10 mouse cellular contexts compared by ENCODE assay signal in the genomic region with DNA sequence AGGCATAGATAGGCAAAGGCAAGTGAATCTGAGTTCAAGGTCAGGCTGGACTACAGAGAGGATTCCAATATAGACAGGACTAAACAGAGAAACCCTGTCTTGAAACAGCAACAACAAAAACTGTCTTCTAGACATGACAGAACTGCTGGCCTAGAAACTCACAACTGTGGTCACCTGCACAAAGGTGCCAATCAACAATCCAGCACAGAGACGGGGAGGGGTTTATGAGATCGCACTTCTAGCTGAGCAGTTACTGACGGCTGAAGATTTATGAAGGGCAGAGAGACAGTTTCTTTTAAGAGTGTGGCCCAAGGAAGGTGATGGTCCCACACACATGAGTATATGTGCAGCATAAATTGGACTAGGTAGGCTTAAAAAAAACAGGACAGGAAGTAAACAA. TPM values are rescaled to one million over a fixed set of nuclear protein-coding genes. Genes with fewer than 3 reads are reported as not detected.
DNase-seq lines count a peak whose midpoint lies in the region; ATAC-seq and TF ChIP-seq lines count a peak whose summit lies in the region.
"Had no signal": no experiment of that assay in that cellular context is flagged by ENCODE, and none has a peak within 500 bp of the region (broad histone marks: within the 10 kb centered on the region; RNA-seq: fewer than 3 reads in every experiment).

No protein-coding gene starts in this region.

- peak; percentile 26 for DNase-seq in kidney, adult 2 months
- no peak for DNase-seq in kidney, adult 18-20 months
- peak; percentile 37 for DNase-seq in T-cell, adult 2 months (ENCODE audit: low spot score)
- no peak for DNase-seq in gastrocnemius, adult 18-20 months (ENCODE audit: low spot score)
- no peak for DNase-seq in left cerebral cortex, adult 11 months (ENCODE audit: low spot score)
- DNase-seq in cerebellum, adult 11 months: no peak
- DNase-seq: lung, postnatal 36 days; thymus, adult 18-20 months had no signal

- H3K9ac ChIP-seq in forebrain, embryonic 16.5 days (replicated peaks; ENCODE audit: low read depth, low read length): no peak overlapping the region
- H3K9ac ChIP-seq in liver, embryonic 16.5 days (ENCODE audit: low read depth, low read length): no peak overlapping the region

- WGBS in kidney, adult 2 months: 16% methylated on average over 3 of the region's 3 CpGs
- 72% methylated on average over 3 of the region's 3 CpGs for WGBS in forebrain, embryonic 16.5 days
- 43% methylated on average over 3 of the region's 3 CpGs for WGBS in liver, embryonic 16.5 days (ENCODE audit: insufficient replicate concordance)

- H3K27ac ChIP-seq in kidney, adult 2 months (ENCODE audit: insufficient read depth, low read depth, low read length): no peak overlapping the region; the same call in 1 of the 2 replicates
- no peak overlapping the region for H3K27ac ChIP-seq in forebrain, embryonic 16.5 days (ENCODE audit: low read length)
- no peak overlapping the region for H3K27ac ChIP-seq in liver, embryonic 16.5 days (ENCODE audit: low read length)

- no peak for TF ChIP-seq POLR2A in kidney, adult 2 months (IDR thresholded peaks at IDR 0.05; ENCODE audit: low read depth, low read length)

- H3K4me2 ChIP-seq in forebrain, embryonic 16.5 days (ENCODE audit: low read length): 0 out of 2 replicates have a peak overlapping the region, but pooled peaks have one; percentile 4
- peak overlapping the region; percentile 76 for H3K4me2 ChIP-seq in liver, embryonic 16.5 days (ENCODE audit: low read depth, low read length)

- no peaks in the 10 kb centered on the region for H3K27me3 ChIP-seq in kidney, adult 2 months (replicated peaks; ENCODE audit: control insufficient read depth, insufficient read depth, low read length)
- H3K27me3 ChIP-seq in forebrain, embryonic 16.5 days (replicated peaks; ENCODE audit: control insufficient read depth, insufficient read depth, low read length): no peaks in the 10 kb centered on the region
- H3K27me3 ChIP-seq in liver, embryonic 16.5 days (ENCODE audit: control insufficient read depth, insufficient read depth, low read depth, low read length): no peaks in the 10 kb centered on the region

- no peak for ATAC-seq in forebrain, embryonic 16.5 days
- ATAC-seq in liver, embryonic 16.5 days (ENCODE audit: low read depth): no peak

- no peaks in the 10 kb centered on the region for H3K9me3 ChIP-seq in forebrain, embryonic 16.5 days (ENCODE audit: control insufficient read depth, low read length)
- no peaks in the 10 kb centered on the region for H3K9me3 ChIP-seq in liver, embryonic 16.5 days (replicated peaks; ENCODE audit: control insufficient read depth, low read length)

- 0 out of 2 replicates have a peak overlapping the region, but pooled peaks have one; percentile 7 for H3K4me3 ChIP-seq in kidney, adult 2 months (ENCODE audit: insufficient read depth, low read depth, low read length)
- H3K4me3 ChIP-seq in forebrain, embryonic 16.5 days (replicated peaks; ENCODE audit: low read length): no peak overlapping the region
- 0 out of 2 replicates have a peak overlapping the region, but pooled peaks have one; percentile 20 for H3K4me3 ChIP-seq in liver, embryonic 16.5 days (ENCODE audit: low read depth, low read length)

- TF ChIP-seq CTCF in kidney, adult 2 months (conservative IDR thresholded peaks at IDR 0.05; ENCODE audit: insufficient read depth, insufficient read length, low read depth, low read length): no peak

- peaks cover 4% of the 10 kb centered on the region; the same call in 1 of the 2 replicates for H3K4me1 ChIP-seq in kidney, adult 2 months (ENCODE audit: control insufficient read depth, insufficient read depth, low read length)
- peaks cover 8% of the 10 kb centered on the region for H3K4me1 ChIP-seq in forebrain, embryonic 16.5 days (replicated peaks; ENCODE audit: control insufficient read depth, insufficient read depth, low read length)
- peaks cover 7% of the 10 kb centered on the region for H3K4me1 ChIP-seq in liver, embryonic 16.5 days (ENCODE audit: control insufficient read depth, low read depth, low read length)

- no peaks in the 10 kb centered on the region; the same call in 1 of the 2 replicates for H3K36me3 ChIP-seq in kidney, adult 2 months (ENCODE audit: control insufficient read depth, insufficient read depth, low read length)
- no peaks in the 10 kb centered on the region; the same call in 1 of the 2 replicates for H3K36me3 ChIP-seq in forebrain, embryonic 16.5 days (ENCODE audit: control insufficient read depth, insufficient read depth)
- no peaks in the 10 kb centered on the region; the same call in 1 of the 2 replicates for H3K36me3 ChIP-seq in liver, embryonic 16.5 days (ENCODE audit: control insufficient read depth, insufficient read depth)

RNA-seq across cellular contexts. Expression of gene Lztfl1, which starts 1.2 kb away (rescaled TPM):
- polyA plus RNA-seq in kidney, adult 2 months (2012; rRNA removed): 4.5 and 5.3 TPM in 2 replicates
- polyA plus RNA-seq in forebrain, embryonic 16.5 days (2015; fragmentation: Nextera tagmentation; extraction: Ambion mirVana): 55.8 and 61.6 TPM in 2 replicates
- polyA plus RNA-seq in liver, embryonic 16.5 days (2015; fragmentation: Nextera tagmentation; extraction: Ambion mirVana): 16.0 and 19.4 TPM in 2 replicates
- 10 to 100 TPM; 19.6 to 20.0 TPM for total RNA-seq in gastrocnemius, adult 18-20 months (2021)

RNA-seq across cellular contexts. Expression of gene Slc6a20a, which starts 37.6 kb away (rescaled TPM):
- 26.8 and 40.4 TPM in 2 replicates for polyA plus RNA-seq in kidney, adult 2 months (2012; rRNA removed)
- 4.2 and 6.4 TPM in 2 replicates for polyA plus RNA-seq in forebrain, embryonic 16.5 days (2015; fragmentation: Nextera tagmentation; extraction: Ambion mirVana)
- polyA plus RNA-seq in liver, embryonic 16.5 days (2015; fragmentation: Nextera tagmentation; extraction: Ambion mirVana): 3.4 and 4.0 TPM in 2 replicates
- under 1 TPM in 1 of 2 experiments, not detected in 1; 0.05 TPM for total RNA-seq in gastrocnemius, adult 18-20 months (2021)

RNA-seq across cellular contexts. Expression of gene Ccr9, which starts 38.1 kb away (rescaled TPM):
- 0.24 and 0.91 TPM in 2 replicates for polyA plus RNA-seq in kidney, adult 2 months (2012; rRNA removed)
- polyA plus RNA-seq in forebrain, embryonic 16.5 days (2015; fragmentation: Nextera tagmentation; extraction: Ambion mirVana): 0.15 and 0.50 TPM in 2 replicates
- 0.17 and 0.26 TPM in 2 replicates for polyA plus RNA-seq in liver, embryonic 16.5 days (2015; fragmentation: Nextera tagmentation; extraction: Ambion mirVana)
- not detected for total RNA-seq in gastrocnemius, adult 18-20 months (2021)

Comparison
In these comparisons a context has a peak if more than half of its experiments do, and no peak if none do; other contexts are left out.
1. DNase-seq: peak in kidney, adult 2 months (single experiment) and T-cell, adult 2 months (single experiment); none in kidney, adult 18-20 months (single experiment), gastrocnemius, adult 18-20 months (single experiment), left cerebral cortex, adult 11 months (single experiment) and cerebellum, adult 11 months (single experiment).